In the genomic region with DNA sequence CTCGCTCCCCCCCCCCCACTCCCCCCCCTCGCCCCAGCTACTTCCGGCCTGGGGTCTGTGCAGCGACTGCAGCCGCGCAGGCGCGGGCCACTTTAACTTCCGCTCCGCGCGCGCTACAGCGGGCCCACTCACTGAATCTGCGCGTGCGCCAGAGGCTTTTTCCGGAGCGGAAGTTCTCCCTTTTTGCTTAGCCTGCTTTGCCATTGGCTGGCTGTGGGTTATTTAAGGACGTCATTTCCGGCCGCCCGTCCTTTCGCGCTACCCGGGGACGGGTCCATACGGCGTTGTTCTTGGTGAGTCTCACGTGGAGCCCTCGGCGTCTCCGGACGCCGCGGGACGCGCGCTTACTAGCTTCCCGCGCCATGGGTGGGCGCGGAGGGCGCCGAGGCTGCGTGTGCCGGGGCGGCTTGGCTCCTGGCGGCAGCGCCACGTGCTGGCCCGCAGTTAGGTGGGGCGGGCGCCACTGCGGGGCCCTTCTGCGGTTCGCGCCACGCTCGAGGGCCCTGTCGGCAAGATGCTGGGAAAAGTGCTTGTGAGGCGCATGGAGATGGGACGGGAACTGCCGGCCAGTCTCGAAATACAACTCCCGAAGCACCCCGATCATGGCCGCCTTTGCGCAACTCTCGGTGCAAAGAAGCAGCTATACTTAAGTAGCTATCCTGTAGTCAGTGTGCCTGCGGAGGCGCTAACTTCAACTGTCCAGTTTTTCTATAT, we compare ENCODE assay signal across 8 mouse cellular contexts. TPM values are rescaled to one million over a fixed set of nuclear protein-coding genes. Genes with fewer than 3 reads are reported as not detected.
A peak's percentile ranks its signal among the peaks of the same experiment; 100 is the strongest.
DNase-seq lines count a peak whose midpoint lies in the region; ATAC-seq and TF ChIP-seq lines count a peak whose summit lies in the region.

A gene (plus strand): TSS at position 152 of the 714 bp plus-strand sequence.

- H3K4me3 ChIP-seq in bone marrow macrophage, adult 2 months (ENCODE audit: insufficient read depth, low read length) = peak within 1 kb of the TSS; percentile 96
- H3K4me3 ChIP-seq in embryonic fibroblast, embryonic 13.5 days (ENCODE audit: insufficient read depth, low read length) = peak within 1 kb of the TSS; percentile 98
- peak within 1 kb of the TSS; percentile 99 for H3K4me3 ChIP-seq in kidney, embryonic 14.5 days (ENCODE audit: low read length)
- peak within 1 kb of the TSS; percentile 100 for H3K4me3 ChIP-seq in limb, embryonic 15.5 days

- TF ChIP-seq CTCF in bone marrow macrophage, adult 2 months (IDR thresholded peaks at IDR 0.05; ENCODE audit: low read depth, low read length) = no peak
- TF ChIP-seq CTCF in embryonic fibroblast, embryonic 13.5 days (IDR thresholded peaks at IDR 0.05; ENCODE audit: borderline replicate concordance, insufficient read depth, low read length) = no peak

- no peaks in the 10 kb centered on the region for H3K27me3 ChIP-seq in kidney, embryonic 14.5 days (ENCODE audit: control insufficient read depth, insufficient read depth, low read length)
- no peaks in the 10 kb centered on the region for H3K27me3 ChIP-seq in limb, embryonic 15.5 days

- peak; percentile 97 for ATAC-seq in kidney, embryonic 14.5 days (ENCODE audit: low FRiP score, low TSS enrichment)
- ATAC-seq in limb, embryonic 15.5 days (ENCODE audit: insufficient number of reproducible peaks, low FRiP score, low TSS enrichment, low read depth) = peak; percentile 96

- H3K9ac ChIP-seq in kidney, embryonic 14.5 days (ENCODE audit: low read depth, low read length) = peak within 1 kb of the TSS; percentile 100
- peak within 1 kb of the TSS; percentile 100 for H3K9ac ChIP-seq in limb, embryonic 15.5 days

- peak within 1 kb of the TSS; percentile 65 for H3K4me2 ChIP-seq in kidney, embryonic 14.5 days (replicated peaks; ENCODE audit: low read depth, low read length)
- peak within 1 kb of the TSS; percentile 54 for H3K4me2 ChIP-seq in limb, embryonic 15.5 days

- peak; percentile 98 for DNase-seq in A20 (ENCODE audit: low read depth, low spot score)
- peak; percentile 95 to 97 for DNase-seq in heart, adult 9 months (ENCODE audit: low spot score in 2 of 2)
- peak; percentile 95 for DNase-seq in monocyte, adult 2 months (ENCODE audit: low read depth in 1 of 2, low spot score in 2 of 2)
- peak; percentile 97 to 98 for DNase-seq in spleen, postnatal 36 days (ENCODE audit: low spot score in 2 of 2)

- H3K27ac ChIP-seq in bone marrow macrophage, adult 2 months (ENCODE audit: insufficient read depth, low read depth, low read length) = peak within 1 kb of the TSS; percentile 84
- peak within 1 kb of the TSS; percentile 88 for H3K27ac ChIP-seq in embryonic fibroblast, embryonic 13.5 days (ENCODE audit: insufficient read depth, low read length)
- peak within 1 kb of the TSS; percentile 93 for H3K27ac ChIP-seq in kidney, embryonic 14.5 days (ENCODE audit: low read depth, low read length)
- H3K27ac ChIP-seq in limb, embryonic 15.5 days = peak within 1 kb of the TSS; percentile 96

- peaks cover 59% of the 10 kb centered on the region for H3K36me3 ChIP-seq in kidney, embryonic 14.5 days (ENCODE audit: control insufficient read depth, insufficient read depth, low read length)
- peaks cover 56% of the 10 kb centered on the region for H3K36me3 ChIP-seq in limb, embryonic 15.5 days

- WGBS in kidney, embryonic 14.5 days = under 1% methylated on average over 69 of the region's 72 CpGs
- WGBS in limb, embryonic 15.5 days = under 1% methylated on average over 71 of the region's 72 CpGs

- peak; percentile 81; the same call in 1 of the 2 replicates for TF ChIP-seq POLR2A in bone marrow macrophage, adult 2 months (IDR thresholded peaks at IDR 0.05; ENCODE audit: borderline replicate concordance, low read depth, low read length)
- peak; percentile 91 for TF ChIP-seq POLR2A in embryonic fibroblast, embryonic 13.5 days (IDR thresholded peaks at IDR 0.05; ENCODE audit: low read depth, low read length)

- H3K4me1 ChIP-seq in bone marrow macrophage, adult 2 months (ENCODE audit: control insufficient read depth, insufficient read depth, low read length) = peaks cover 23% of the 10 kb centered on the region
- H3K4me1 ChIP-seq in embryonic fibroblast, embryonic 13.5 days (ENCODE audit: control insufficient read depth, insufficient read depth, low read length) = no peaks in the 10 kb centered on the region
- H3K4me1 ChIP-seq in kidney, embryonic 14.5 days (ENCODE audit: control insufficient read depth, insufficient read depth, low read length) = peaks cover 8% of the 10 kb centered on the region; the same call in 1 of the 2 replicates
- H3K4me1 ChIP-seq in limb, embryonic 15.5 days = peaks cover 15% of the 10 kb centered on the region

- H3K9me3 ChIP-seq in kidney, embryonic 14.5 days (ENCODE audit: control insufficient read depth, low read length) = no peaks in the 10 kb centered on the region
- H3K9me3 ChIP-seq in limb, embryonic 15.5 days = no peaks in the 10 kb centered on the region

RNA-seq across cellular contexts. Expression of the gene that starts here (rescaled TPM):
- 1,167 and 1,228 TPM in 2 replicates for polyA plus RNA-seq in bone marrow macrophage, adult 2 months (2012; ENCODE audit: insufficient read depth, insufficient read length, missing spikeins)
- 2,453 and 2,643 TPM in 2 replicates for polyA plus RNA-seq in embryonic fibroblast, embryonic 13.5 days (2011; ENCODE audit: insufficient read length, low read depth, missing spikeins)
- polyA plus RNA-seq in kidney, embryonic 14.5 days (2014; fragmentation: Nextera tagmentation; extraction: Ambion mirVana) = 2,066 and 2,566 TPM in 2 replicates
- polyA plus RNA-seq in limb, embryonic 15.5 days (2015; fragmentation: Nextera tagmentation; extraction: Ambion mirVana) = 1,290 and 1,462 TPM in 2 replicates

Comparison
In these comparisons a context has a peak if more than half of its experiments do, and no peak if none do; other contexts are left out.
1. Peak in every context shown above with its lines: DNase-seq, ATAC-seq, H3K4me3 ChIP-seq and H3K27ac ChIP-seq.